Mouse (Mus musculus): ENCODE results near the gene Treml1. TPM values are rescaled to one million over a fixed set of nuclear protein-coding genes. Genes with fewer than 3 reads are reported as not detected.

Treml1 gene
- polyA plus RNA-seq, 1 experiment: 0.11 TPM

DNA sequence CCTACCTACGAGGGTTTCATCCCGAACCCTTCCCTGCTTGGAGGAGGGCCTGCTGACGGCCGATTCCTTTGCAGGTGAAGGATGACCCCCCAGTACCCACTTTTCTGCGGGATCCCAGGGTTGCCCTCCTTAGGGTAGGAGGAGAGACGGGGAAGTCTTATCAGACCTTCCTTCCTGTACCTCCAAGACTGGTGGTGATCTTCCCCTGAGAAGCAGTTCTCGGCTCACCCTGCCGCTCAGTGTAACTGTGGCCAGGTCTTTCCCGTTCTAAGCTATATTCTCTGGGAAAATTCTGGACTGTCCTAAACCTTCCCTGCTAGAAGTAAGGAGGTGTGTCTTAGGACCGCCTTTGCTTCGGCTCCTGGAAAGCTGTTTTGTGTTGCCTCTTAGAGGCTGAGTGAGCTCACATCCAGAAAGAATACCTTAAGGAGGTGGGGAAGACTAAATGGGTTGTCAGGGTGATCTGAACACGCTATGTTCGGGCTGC lies 50.6 kb downstream of the Treml1 start:
- Histone ChIP-seq H3K27ac (ENCODE audit: insufficient read depth, low read length) (peak overlapping the region; percentile 85), H3K4me1 (ENCODE audit: control insufficient read depth, insufficient read depth, low read length) (peaks cover 10% of the 10 kb centered on the region; the same call in 1 of the 2 replicates), H3K4me3 (replicated peaks; ENCODE audit: insufficient read depth, low read depth, low read length) (peak overlapping the region; percentile 93), H3K27me3 (ENCODE audit: control insufficient read depth, insufficient read depth, low read length) (no peaks in the 10 kb centered on the region)
- TF ChIP-seq CTCF (IDR thresholded peaks at IDR 0.05; ENCODE audit: borderline replicate concordance, insufficient read depth, low read depth, low read length): no peak
- no peak for TF ChIP-seq POLR2A (IDR thresholded peaks at IDR 0.05; ENCODE audit: borderline replicate concordance, insufficient read depth, low read length)
- under 1% methylated on average over 13 of the region's 13 CpGs for WGBS
- no peak for DNase-seq

DNA sequence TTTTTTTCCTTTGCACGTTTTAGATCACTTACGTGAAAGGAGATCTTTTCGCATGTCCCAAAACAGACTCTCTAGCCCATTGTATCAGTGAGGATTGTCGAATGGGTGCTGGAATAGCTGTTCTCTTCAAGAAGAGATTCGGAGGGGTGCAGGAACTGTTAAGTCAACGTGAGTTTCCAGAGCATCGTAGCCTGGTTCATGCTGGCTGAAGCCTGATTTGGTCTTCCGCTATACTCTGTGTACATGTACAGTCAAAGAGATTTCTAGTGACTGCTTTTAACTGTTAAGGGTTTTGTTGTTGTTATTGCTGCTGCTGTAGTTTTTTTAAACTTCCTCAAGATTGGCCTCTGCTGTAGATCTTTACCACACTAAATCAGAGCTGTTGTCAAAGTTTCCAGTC lies 51.5 kb downstream of the Treml1 start:
- Histone ChIP-seq H3K4me1 (ENCODE audit: control insufficient read depth, insufficient read depth, low read length) (peaks cover 12% of the 10 kb centered on the region; the same call in 1 of the 2 replicates), H3K27ac (ENCODE audit: insufficient read depth, low read length) (peak overlapping the region; percentile 47; the same call in 1 of the 2 replicates), H3K27me3 (ENCODE audit: control insufficient read depth, insufficient read depth, low read length) (no peaks in the 10 kb centered on the region), H3K4me3 (replicated peaks; ENCODE audit: insufficient read depth, low read depth, low read length) (peak overlapping the region; percentile 25)
- 29% methylated on average over 8 of the region's 8 CpGs for WGBS
- TF ChIP-seq CTCF (IDR thresholded peaks at IDR 0.05; ENCODE audit: borderline replicate concordance, insufficient read depth, low read depth, low read length) (no peak), POLR2A (IDR thresholded peaks at IDR 0.05; ENCODE audit: borderline replicate concordance, insufficient read depth, low read length) (no peak)
- DNase-seq: no peak

DNA sequence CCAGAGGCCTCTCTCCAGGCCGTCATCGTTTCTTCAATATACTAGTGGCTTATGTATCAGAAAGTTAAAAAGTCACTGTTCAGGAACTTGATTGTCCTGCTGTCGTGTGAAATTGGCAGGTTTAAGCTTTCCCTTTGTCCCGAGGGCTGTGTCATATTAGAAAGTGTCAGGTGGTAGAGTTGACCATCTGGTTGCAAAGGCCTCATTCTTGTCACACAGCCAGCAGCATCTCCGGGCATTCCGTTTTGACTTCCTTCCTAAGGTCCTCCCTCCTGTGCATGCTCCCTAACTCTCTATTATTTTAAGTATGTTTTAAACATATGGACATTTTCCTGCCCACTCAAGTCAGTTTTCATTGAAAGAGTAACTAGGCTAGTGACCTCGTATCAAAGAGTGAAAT lies 56.3 kb downstream of the Treml1 start:
- Histone ChIP-seq H3K27ac (ENCODE audit: insufficient read depth, low read length) (no peak overlapping the region), H3K4me1 (ENCODE audit: control insufficient read depth, insufficient read depth, low read length) (peaks cover 14% of the 10 kb centered on the region), H3K27me3 (ENCODE audit: control insufficient read depth, insufficient read depth, low read length) (no peaks in the 10 kb centered on the region), H3K4me3 (replicated peaks; ENCODE audit: insufficient read depth, low read depth, low read length) (no peak overlapping the region)
- DNase-seq: peak; percentile 62 to 81
- 10% methylated on average over 7 of the region's 7 CpGs for WGBS
- TF ChIP-seq POLR2A (IDR thresholded peaks at IDR 0.05; ENCODE audit: borderline replicate concordance, insufficient read depth, low read length): no peak
- no peak for TF ChIP-seq CTCF (IDR thresholded peaks at IDR 0.05; ENCODE audit: borderline replicate concordance, insufficient read depth, low read depth, low read length)

Other genes starting within 250 kb of the Treml1 start
- gene 9830107B12Rik, start 213.6 kb upstream of the Treml1 start, polyA plus RNA-seq (2012; rRNA removed): not detected in 2 replicates
- gene A530064D06Rik, start 192.6 kb upstream of the Treml1 start, polyA plus RNA-seq (2012; rRNA removed): 0.07 TPM in 1 of 2 replicates, not detected in the other
- 0.03 and 0.05 TPM in 2 replicates for gene Trem1, start 127.1 kb upstream of the Treml1 start, polyA plus RNA-seq (2012; rRNA removed)
- not detected in 2 replicates for gene Trem3, start 112.1 kb upstream of the Treml1 start, polyA plus RNA-seq (2012; rRNA removed)
- 0.21 TPM in 1 of 2 replicates, not detected in the other for gene Treml4, start 95.6 kb upstream of the Treml1 start, polyA plus RNA-seq (2012; rRNA removed)
- 0.25 TPM in 2 replicates for gene Treml2, start 60.4 kb upstream of the Treml1 start, polyA plus RNA-seq (2012; rRNA removed)
- 0.02 and 0.11 TPM in 2 replicates for gene B430306N03Rik, start 43.8 kb upstream of the Treml1 start, polyA plus RNA-seq (2012; rRNA removed)
- 8.6 and 12.2 TPM in 2 replicates for gene Trem2, start 13.5 kb upstream of the Treml1 start, polyA plus RNA-seq (2012; rRNA removed)
- 20.3 and 28.1 TPM in 2 replicates for gene Nfya, start 50.0 kb downstream of the Treml1 start, polyA plus RNA-seq (2012; rRNA removed)
- gene Oard1, start 50.1 kb downstream of the Treml1 start, polyA plus RNA-seq (2012; rRNA removed): 27.4 and 27.6 TPM in 2 replicates
- gene Apobec2, start 73.0 kb downstream of the Treml1 start, polyA plus RNA-seq (2012; rRNA removed): 0.21 and 0.28 TPM in 2 replicates
- 0.43 and 0.60 TPM in 2 replicates for gene Tspo2, start 91.6 kb downstream of the Treml1 start, polyA plus RNA-seq (2012; rRNA removed)
- 0.16 and 0.19 TPM in 2 replicates for gene Unc5cl, start 95.0 kb downstream of the Treml1 start, polyA plus RNA-seq (2012; rRNA removed)

All from cerebellum, adult 2 months (tissue).